Mouse (Mus musculus) thymus, adult 2 months (tissue): ENCODE results near the gene Slc7a14.

Source experiments
- CTCF ChIP-seq: fragments of 200-500 bp; IDR thresholded peaks from 2 replicates; pipeline ENCODE4 v1.5.1; 2012; ENCODE audit warnings: mild to moderate bottlenecking, control low read depth, low read length, moderate library complexity, borderline replicate concordance; ENCODE audit not compliant: control insufficient read depth, poor library complexity, insufficient read depth; ENCODE audit errors: extremely low read depth
- POLR2A ChIP-seq: fragments of 200-500 bp; IDR thresholded peaks from 2 replicates; pipeline ENCODE4 v1.6.1; 2012; ENCODE audit warnings: mild to moderate bottlenecking, low read length, control low read depth, moderate library complexity; ENCODE audit not compliant: control insufficient read depth, poor library complexity, insufficient read depth; ENCODE audit errors: extremely low read depth

DNA sequence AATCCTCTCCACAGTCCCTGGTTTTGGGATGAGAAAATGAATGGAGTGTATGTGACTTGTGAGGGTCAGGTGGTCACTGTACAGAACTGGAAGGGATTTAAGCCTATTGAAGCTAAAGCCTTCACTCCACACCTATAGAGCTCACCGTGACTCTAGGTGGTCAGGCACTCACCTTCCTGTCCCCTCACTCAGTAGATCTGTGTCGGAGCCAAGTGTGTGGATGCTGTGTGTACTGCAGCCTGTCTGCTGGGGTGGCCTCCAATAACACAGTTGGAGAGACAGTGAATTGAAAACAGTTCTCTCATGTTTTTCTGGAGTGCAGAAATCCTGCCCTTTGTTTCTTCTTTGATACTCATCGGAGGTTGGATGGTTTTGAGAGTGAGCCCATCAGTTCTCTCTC, 144.4 kb downstream of the Slc7a14 start:
- no peak for TF ChIP-seq CTCF
- no peak for TF ChIP-seq POLR2A
